Mouse (Mus musculus): ENCODE results near the gene Fus.
"Not testable (repeated sequence)": the region's sequence is repeated elsewhere in the genome, so short reads cannot be mapped to it uniquely, and the experiment has no call there.

Fus gene

DNA sequence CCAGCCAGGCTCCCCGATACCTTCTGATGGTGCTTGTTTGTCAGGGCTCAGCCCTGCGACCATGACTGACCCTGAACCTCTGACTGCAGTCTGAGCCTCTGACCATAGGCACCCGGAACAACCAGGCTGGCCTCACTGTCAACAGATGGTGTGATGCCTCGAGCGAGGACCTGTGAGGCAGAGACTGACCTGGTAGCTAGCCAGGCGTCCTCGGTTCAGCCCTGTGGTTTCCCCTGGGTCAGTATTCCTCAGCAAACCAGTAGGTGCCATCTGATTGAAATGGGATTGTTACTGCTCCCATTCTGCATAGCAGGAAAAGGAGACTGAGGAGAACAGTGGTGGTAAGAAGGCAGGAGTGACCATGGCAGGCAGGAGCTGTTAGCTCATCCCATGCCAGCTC is 38.9 kb downstream of the Fus start:
- no peak for DNase-seq

DNA sequence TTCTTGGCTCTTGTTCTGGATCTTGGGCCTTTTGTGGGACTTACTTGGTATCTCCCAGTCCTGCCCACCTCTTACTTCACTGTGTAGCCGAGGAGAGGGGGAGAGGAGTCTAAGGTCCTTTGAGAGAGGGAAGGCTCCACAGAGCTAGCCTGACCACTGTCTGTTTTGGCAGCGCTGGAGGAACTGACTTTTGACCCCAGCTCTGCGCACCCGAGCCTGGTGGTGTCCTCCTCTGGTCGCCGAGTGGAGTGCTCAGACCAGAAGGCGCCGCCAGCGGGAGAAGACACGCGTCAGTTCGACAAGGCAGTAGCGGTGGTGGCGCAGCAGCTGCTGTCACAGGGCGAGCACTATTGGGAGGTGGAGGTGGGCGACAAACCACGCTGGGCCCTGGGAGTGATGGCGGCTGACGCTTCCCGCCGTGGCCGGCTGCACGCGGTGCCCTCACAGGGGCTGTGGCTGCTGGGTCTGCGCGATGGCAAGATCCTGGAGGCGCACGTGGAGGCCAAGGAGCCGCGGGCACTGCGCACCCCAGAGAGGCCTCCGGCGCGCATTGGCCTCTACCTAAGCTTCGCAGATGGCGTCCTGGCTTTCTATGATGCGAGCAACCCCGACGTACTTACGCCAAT is 42.6 kb downstream of the Fus start:
- no peak for DNase-seq

DNA sequence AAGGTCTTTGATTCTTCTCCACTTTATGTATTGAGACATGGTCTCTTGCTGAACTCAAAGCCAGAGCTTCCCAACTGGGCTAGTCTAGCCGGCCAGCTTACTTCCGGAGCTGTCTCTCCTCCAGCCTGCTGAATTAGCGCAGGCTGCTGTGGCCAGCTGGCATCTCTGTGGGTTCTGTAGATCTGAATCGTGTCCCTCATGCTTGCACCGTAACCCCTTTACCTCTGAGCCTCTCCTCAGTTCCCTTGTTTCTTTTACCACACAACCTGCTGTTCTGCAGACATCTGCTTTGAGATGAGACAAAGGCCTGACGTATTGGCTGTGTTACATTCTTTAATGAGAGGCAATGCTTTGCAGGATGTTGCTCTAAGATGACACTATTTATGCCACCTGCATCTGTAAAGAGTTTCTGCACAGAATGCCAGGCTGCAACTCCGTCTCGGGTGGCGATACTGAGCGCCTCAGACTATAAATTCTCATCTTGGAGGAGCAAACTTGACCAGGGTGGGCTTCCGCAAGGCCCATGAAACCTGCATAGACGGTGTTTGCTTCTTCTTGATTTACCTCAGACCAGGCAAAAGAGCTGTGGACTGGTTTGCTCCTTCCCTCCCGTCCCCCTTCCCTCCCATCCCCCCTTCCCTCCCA is 45.0 kb downstream of the Fus start:
- no peak for DNase-seq

DNA sequence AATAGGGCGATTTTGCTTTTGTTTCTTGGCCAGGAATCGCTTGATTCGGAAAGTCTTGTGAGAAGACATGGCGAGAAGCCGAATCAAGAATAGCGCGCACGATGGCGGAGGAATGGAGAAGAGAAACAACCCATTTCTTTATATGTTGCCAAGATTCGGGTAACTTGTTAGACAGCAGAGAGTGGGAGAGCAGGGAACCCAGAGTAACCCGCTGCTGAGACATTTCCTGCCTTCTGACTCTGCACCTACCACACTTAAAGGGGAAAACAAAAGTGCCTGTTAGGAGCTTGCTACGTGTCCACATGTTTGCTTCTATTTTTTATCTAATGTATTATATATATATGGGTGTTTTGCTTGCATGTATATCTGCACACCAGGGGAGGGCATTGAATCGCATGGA is 45.9 kb downstream of the Fus start:
- no peak for DNase-seq

DNA sequence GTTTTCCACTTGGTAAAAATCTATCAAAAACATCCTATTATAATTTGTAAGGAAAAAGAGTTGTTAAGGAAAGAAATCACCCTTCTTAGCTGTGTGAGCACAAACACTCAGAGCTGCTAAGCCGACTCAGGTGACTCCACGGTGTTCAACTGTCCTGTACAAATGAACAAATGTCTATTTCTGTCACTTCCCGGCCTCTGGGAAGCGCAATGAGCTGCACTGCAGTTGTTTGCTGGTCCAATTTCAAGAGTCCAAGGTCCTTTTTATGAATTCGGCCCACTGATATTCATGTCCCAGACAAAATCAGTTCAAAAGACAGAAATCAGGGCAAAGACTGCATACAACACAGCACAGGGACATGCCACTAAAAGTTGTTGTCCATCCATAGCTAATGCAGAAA is 48.9 kb downstream of the Fus start:
- DNase-seq = not testable (repeated sequence)

DNA sequence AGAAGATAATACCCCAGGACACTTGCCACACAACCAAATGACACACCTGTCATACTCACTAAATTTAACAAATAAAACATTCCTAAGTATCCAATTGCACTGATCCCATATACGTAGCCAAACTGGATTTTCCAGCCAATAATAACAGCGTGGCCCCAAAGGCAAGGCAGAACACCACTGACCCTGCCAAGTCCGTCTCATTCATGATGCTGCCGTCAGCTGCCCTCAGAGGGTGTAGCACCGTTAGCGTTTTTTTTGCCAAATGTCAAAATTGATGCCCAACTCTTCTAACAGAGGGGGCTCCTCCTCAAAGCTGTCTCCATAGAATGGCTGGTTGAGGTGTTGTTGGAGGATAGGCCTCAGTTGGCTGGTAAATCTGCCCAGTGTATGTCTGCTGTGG is 49.4 kb downstream of the Fus start:
- DNase-seq = no peak

DNA sequence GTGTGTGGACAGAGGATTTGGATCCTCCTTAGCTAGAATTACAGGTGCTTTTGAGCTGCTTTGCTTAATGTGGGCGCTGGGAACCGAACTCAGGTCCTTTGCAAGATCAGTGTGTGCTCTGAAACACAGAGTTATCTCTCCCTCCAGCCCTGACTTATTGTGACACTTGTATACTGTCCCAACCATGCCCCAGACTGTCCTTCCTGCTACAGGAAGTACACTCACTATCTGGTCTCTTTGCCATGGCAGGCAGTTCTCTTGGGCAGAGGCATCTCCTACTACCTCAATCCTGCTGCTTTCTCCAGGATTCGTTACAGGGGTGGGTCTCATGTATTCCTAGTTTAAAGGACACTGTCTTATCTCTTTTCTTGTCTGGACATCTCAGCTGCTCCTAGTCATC is 51.0 kb downstream of the Fus start:
- DNase-seq = no peak

DNA sequence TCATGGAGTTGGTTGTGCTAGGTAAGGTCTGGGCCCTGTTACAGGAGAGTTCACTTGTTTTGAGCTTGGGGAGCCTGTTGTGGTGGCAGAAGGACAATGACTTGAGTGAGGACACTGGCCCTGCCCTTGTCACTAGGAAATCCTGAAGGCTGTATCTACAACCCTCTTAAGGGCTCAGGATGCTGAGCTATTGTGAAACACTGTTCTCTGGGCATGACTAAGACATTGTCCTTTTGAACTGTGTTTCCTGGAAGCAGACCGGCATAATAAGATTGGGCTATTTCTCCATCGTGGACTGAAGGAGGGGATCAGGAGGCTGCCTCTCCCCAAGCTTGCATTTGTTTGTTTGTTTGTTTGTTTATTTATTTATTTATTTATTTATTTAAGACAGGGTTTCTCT is 51.9 kb downstream of the Fus start:
- no peak for DNase-seq

DNA sequence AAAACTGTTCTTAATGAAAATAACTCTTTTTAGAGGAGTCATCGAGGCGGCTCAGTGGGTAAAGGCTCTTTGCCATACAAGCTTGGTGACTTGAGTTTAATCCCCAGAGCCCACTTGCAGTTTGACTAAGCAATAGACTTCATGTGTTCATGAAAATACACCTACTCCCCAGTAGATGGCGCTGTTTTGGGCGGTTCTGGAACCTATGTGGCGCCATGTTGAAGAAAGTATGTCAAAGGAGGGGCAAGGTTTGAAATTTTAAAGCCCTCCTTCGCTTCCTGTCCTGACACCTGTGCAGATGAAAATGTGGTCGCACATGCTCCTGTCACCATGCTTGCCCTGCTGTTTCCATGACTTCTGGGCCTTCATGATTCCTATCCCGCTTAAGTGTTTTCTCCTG is 55.7 kb downstream of the Fus start:
- no peak for DNase-seq

DNA sequence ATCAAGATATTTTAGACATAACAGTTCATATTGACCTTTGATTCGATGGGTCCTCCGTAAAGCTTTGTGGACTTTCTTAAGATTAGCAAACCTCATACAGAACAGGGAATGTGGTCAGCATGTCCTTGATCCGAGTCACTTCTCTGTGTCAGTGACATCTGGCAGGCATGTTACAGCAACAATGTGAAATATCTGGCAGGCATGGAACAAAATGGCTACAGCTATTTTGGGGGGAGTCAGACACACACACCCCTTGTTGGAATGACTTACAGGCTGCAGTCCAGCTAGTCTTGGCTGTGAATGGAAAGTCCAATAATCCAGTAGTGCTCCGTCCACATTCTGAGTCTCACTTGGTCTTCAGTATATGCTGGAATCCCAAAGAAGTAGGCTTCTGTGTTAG is 56.3 kb downstream of the Fus start:
- DNase-seq = no peak

DNA sequence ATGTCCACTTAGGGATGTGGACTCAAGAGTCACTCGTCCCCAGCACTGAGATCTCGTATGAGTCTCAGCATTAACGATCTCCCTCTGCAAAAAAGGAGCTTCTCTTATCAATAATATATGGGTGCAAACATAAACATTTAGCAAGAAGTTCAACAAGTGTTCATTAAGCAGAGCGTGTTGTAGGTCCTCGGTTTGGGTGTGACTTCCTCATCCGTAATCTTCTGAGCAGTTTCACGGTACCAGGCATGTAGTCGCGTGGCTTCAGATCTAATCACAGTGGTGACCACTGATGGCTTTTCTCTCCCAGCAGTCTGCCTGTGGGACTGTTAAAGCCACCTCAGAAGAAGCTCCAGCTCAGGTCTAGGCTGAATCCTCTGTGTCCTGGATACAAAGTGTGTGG is 57.1 kb downstream of the Fus start:
- DNase-seq = no peak

DNA sequence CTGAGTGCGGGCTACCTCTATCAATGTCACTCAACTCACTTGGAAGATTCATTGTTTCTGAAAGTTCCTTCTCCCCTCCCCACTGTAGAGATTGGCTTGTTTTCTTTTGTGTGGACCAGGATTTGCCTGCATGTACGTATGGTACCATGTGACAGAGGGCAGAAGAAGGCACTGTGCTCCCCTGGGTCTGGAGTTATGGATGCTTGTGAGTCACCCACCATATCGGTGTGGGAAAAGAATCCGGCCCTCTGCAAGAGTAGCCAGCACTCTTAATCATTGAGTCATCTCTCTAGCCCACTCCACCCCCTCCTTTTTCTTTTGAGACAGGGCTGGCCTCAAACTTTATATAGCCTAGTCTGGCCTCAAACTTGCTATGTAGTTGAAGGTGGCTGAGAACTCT is 57.7 kb downstream of the Fus start:
- DNase-seq = no peak

DNA sequence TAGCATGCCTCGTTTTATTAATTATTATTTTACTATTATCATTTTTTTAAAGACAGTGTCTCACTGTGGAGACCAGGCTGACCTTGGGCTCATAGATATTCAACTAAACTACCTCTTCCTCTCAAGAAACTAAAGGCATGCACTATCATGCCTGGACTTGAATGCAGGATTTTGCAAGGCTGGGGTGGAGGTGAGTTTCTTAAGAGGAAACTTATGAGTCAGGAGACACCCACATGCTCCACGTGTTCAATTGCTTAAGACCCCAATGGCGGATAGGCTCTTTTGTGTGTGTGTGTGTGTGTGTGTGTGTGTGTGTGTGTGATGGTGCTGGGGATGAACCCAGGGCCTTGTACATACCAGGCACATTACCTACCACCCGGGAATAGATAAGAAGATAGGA is 58.1 kb downstream of the Fus start:
- no peak for DNase-seq

DNA sequence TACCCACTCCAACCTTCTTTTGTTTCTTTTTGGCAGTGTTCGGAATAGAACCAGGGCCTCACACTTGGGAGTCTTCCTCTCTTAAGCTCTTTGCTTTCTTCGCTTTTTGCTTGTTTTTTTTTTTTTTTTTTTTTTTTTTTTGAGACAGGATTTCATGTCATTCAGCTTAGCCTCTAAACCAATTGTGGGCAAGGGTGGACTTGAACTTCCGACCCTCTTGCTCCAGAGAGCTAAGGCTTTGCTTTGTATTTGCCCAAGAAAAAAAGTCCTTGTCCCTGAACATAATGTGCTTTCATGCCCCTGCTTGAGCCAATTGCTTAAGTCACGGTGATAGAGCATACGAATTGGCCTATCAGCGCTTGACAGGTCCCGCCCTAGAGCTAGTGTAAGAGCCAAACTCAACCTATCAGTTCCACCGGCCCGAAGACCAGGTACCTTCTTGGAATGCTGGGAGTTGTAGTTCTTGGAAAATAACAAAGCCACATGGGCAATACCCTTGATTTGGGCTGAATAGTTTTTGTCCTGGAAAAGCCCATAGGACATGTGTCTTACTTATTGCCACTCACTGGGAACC is 64.2 kb downstream of the Fus start:
- DNase-seq = no peak

DNA sequence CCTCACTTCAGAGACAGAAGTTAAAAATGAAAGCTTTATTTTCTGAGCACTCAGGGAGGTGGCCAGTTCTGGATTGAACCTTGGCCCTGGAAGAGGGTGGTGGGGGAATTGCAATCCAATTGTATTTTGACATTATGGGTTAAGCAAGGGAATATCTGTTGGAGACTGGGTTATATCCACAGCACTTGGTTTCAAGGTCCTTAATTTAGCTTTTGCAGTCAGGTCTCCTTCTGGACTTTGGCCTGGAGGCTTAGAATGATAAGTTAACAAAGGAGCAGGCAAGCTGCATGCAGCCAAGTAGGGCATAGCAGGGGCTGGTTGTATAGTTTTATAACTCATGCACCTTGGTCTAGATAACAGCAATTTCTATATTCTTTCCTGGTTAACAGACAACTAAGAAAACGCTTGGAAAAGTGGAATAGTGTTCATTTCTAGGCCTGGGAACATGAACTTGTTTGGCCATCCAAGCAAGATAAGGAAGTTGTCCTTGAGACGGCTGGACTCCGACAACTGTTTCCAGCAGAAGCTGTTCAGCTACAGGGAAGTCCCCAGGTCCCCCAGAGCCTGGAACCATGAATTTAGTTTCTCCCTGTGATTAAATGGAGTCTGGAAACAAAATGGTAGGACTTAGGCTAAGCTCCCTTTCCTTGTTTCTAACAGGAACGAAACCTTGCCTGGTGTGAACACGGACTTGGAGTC is 65.2 kb downstream of the Fus start:
- DNase-seq = no peak

DNA sequence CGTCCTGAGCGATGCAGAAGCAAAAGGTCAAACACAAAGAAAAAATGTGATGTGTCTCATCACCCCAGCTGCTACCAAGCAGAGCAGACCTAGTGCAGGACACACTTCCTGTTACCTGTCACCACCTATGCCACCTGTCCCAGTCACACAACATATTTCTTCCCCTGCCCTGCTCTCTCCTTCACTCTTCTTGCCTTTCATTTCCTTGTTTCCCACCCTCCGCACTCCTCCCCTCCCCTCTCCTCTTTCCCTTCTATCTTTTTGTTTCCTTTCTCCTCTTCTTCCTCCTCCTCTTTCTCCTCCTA is 65.7 kb downstream of the Fus start:
- no peak for DNase-seq

DNA sequence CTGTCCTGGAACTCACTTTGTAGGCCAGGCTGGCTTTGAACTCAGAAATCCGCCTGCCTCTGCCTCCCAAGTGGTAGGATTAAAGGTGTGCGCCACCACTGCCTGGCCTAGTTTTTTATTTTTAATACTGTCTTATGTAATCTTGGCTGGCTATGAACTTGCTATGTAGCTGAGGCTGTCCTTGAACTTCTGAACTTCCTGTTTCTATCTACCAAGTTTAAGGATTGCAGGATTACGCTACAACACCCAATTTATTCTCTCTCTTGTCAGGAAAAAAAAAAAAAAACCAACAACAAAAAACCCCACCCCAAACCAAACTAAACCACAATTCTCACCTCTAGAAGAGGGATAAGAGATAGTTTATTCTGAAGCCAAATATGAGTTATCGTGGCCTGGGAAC is 66.4 kb downstream of the Fus start:
- DNase-seq = no peak
